Mouse (Mus musculus): ENCODE results near the gene Defb21. TPM values are rescaled to one million over a fixed set of nuclear protein-coding genes. Genes with fewer than 3 reads are reported as not detected.

Defb21 gene
- polyA plus RNA-seq, 1 experiment: not detected

- no peak overlapping the region for H3K27ac ChIP-seq (ENCODE audit: insufficient read depth, low read length)
- no peaks in the 10 kb centered on the region for H3K9me3 ChIP-seq (replicated peaks; ENCODE audit: control insufficient read depth, insufficient read depth, low read length, poor library complexity, severe bottlenecking)
- TF ChIP-seq POLR2A (IDR thresholded peaks at IDR 0.05; ENCODE audit: insufficient read depth, low read length) (no peak), CTCF (IDR thresholded peaks at IDR 0.05; ENCODE audit: low read depth, low read length) (no peak), EP300 (IDR thresholded peaks at IDR 0.05; ENCODE audit: insufficient read depth, low read depth, low read length) (no peak)
- no peaks in the 10 kb centered on the region for H3K4me1 ChIP-seq (ENCODE audit: control insufficient read depth, insufficient read depth, low read length)
- H3K27me3 ChIP-seq (ENCODE audit: control insufficient read depth, insufficient read depth, low read length, poor library complexity, severe bottlenecking): no peaks in the 10 kb centered on the region
- no peak overlapping the region for H3K9ac ChIP-seq (ENCODE audit: low read depth, poor library complexity, severe bottlenecking)
- H3K36me3 ChIP-seq (ENCODE audit: control insufficient read depth, insufficient read depth, low read length, poor library complexity, severe bottlenecking): no peaks in the 10 kb centered on the region
- H3K4me3 ChIP-seq (ENCODE audit: low read depth, low read length): no peak overlapping the region
Observed at GRCm38 (mm10) chr2:152548124-152548523, 24.4 kb upstream of the Defb21 start.

GRCm38 (mm10) chr2:152553774-152554423 lies 18.6 kb upstream of the Defb21 start:
- Histone ChIP-seq H3K36me3 (ENCODE audit: control insufficient read depth, insufficient read depth, low read length, poor library complexity, severe bottlenecking) (no peaks in the 10 kb centered on the region), H3K9ac (ENCODE audit: low read depth, poor library complexity, severe bottlenecking) (no peak overlapping the region), H3K4me1 (ENCODE audit: control insufficient read depth, insufficient read depth, low read length) (no peaks in the 10 kb centered on the region), H3K27ac (ENCODE audit: insufficient read depth, low read length) (no peak overlapping the region), H3K4me3 (ENCODE audit: low read depth, low read length) (no peak overlapping the region), H3K27me3 (ENCODE audit: control insufficient read depth, insufficient read depth, low read length, poor library complexity, severe bottlenecking) (0 out of 2 replicates have a peak, but pooled peaks cover 2% of the 10 kb centered on the region), H3K9me3 (replicated peaks; ENCODE audit: control insufficient read depth, insufficient read depth, low read length, poor library complexity, severe bottlenecking) (no peaks in the 10 kb centered on the region)
- TF ChIP-seq EP300 (IDR thresholded peaks at IDR 0.05; ENCODE audit: insufficient read depth, low read depth, low read length) (no peak), CTCF (IDR thresholded peaks at IDR 0.05; ENCODE audit: low read depth, low read length) (peak; percentile 63)

DNA sequence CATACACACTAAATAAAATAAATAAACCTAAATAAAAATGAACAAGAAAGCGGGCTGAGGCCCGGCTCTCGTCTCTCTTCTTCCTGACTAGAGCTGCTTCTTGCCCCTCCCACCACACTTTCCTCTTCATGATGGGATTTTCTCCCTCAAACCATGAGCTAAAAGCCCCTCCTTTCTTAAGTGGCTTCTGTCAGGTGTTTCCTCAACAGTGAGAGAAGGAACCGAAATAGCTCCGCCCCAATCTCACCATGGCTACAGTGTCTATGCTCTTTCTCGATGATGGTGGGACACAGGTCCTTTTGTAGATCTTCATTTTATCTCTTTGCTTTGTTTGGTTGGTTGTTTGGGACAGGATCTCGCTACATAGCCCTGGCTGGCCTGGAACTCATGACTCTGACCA lies 15.9 kb upstream of the Defb21 start:
- TF ChIP-seq POLR2A (IDR thresholded peaks at IDR 0.05; ENCODE audit: insufficient read depth, low read length) (no peak), CTCF (IDR thresholded peaks at IDR 0.05; ENCODE audit: low read depth, low read length) (no peak), EP300 (IDR thresholded peaks at IDR 0.05; ENCODE audit: insufficient read depth, low read depth, low read length) (no peak)
- 0 out of 2 replicates have a peak, but pooled peaks cover 2% of the 10 kb centered on the region for H3K27me3 ChIP-seq (ENCODE audit: control insufficient read depth, insufficient read depth, low read length, poor library complexity, severe bottlenecking)
- no peaks in the 10 kb centered on the region for H3K4me1 ChIP-seq (ENCODE audit: control insufficient read depth, insufficient read depth, low read length)
- no peak overlapping the region for H3K27ac ChIP-seq (ENCODE audit: insufficient read depth, low read length)
- H3K36me3 ChIP-seq (ENCODE audit: control insufficient read depth, insufficient read depth, low read length, poor library complexity, severe bottlenecking): no peaks in the 10 kb centered on the region
- H3K9me3 ChIP-seq (replicated peaks; ENCODE audit: control insufficient read depth, insufficient read depth, low read length, poor library complexity, severe bottlenecking): no peaks in the 10 kb centered on the region
- H3K4me3 ChIP-seq (ENCODE audit: low read depth, low read length): no peak overlapping the region
- no peak overlapping the region for H3K9ac ChIP-seq (ENCODE audit: low read depth, poor library complexity, severe bottlenecking)

- no peak within 1 kb of the TSS for H3K4me3 ChIP-seq (ENCODE audit: low read depth, low read length)
- H3K9ac ChIP-seq (ENCODE audit: low read depth, poor library complexity, severe bottlenecking): no peak within 1 kb of the TSS
- H3K36me3 ChIP-seq (ENCODE audit: control insufficient read depth, insufficient read depth, low read length, poor library complexity, severe bottlenecking): no peaks in the 10 kb centered on the region
- no peaks in the 10 kb centered on the region for H3K9me3 ChIP-seq (replicated peaks; ENCODE audit: control insufficient read depth, insufficient read depth, low read length, poor library complexity, severe bottlenecking)
- H3K4me1 ChIP-seq (ENCODE audit: control insufficient read depth, insufficient read depth, low read length): no peaks in the 10 kb centered on the region
- TF ChIP-seq EP300 (IDR thresholded peaks at IDR 0.05; ENCODE audit: insufficient read depth, low read depth, low read length) (no peak), CTCF (IDR thresholded peaks at IDR 0.05; ENCODE audit: low read depth, low read length) (no peak), POLR2A (IDR thresholded peaks at IDR 0.05; ENCODE audit: insufficient read depth, low read length) (no peak)
- H3K27ac ChIP-seq (ENCODE audit: insufficient read depth, low read length): no peak within 1 kb of the TSS
- H3K27me3 ChIP-seq (ENCODE audit: control insufficient read depth, insufficient read depth, low read length, poor library complexity, severe bottlenecking): no peaks in the 10 kb centered on the region
Observed at GRCm38 (mm10) chr2:152569038-152569437, 3.5 kb upstream of the Defb21 start, which contains the start of gene Gm17416. Gene Gm17416, plus strand, starts transcription at chr2:152569338.

DNA sequence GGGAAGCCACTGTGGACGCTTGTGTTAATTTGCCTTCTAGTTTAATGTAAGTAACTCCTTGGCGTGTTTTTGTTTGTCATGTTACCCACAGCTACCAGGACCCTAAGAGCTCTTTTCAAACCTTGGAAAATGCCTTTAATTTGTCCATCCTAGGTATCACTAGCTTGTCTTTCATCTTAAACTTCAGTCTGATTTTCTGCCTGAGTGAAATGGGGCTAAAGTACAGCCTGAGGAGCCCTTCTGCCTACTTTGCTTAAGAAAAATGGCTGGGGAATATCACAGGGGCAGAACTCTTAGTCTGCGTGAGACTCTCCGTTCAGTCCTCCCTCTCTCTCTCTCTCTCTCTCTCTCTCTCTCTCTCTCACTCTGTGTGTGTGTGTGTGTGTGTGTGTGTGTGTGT lies 2.7 kb upstream of the Defb21 start:
- Histone ChIP-seq H3K4me3 (ENCODE audit: low read depth, low read length) (no peak overlapping the region), H3K9ac (ENCODE audit: low read depth, poor library complexity, severe bottlenecking) (no peak overlapping the region), H3K27me3 (ENCODE audit: control insufficient read depth, insufficient read depth, low read length, poor library complexity, severe bottlenecking) (no peaks in the 10 kb centered on the region), H3K9me3 (replicated peaks; ENCODE audit: control insufficient read depth, insufficient read depth, low read length, poor library complexity, severe bottlenecking) (no peaks in the 10 kb centered on the region), H3K27ac (ENCODE audit: insufficient read depth, low read length) (no peak overlapping the region), H3K36me3 (ENCODE audit: control insufficient read depth, insufficient read depth, low read length, poor library complexity, severe bottlenecking) (no peaks in the 10 kb centered on the region), H3K4me1 (ENCODE audit: control insufficient read depth, insufficient read depth, low read length) (no peaks in the 10 kb centered on the region)
- TF ChIP-seq EP300 (IDR thresholded peaks at IDR 0.05; ENCODE audit: insufficient read depth, low read depth, low read length): no peak
- TF ChIP-seq CTCF (IDR thresholded peaks at IDR 0.05; ENCODE audit: low read depth, low read length): no peak
- no peak for TF ChIP-seq POLR2A (IDR thresholded peaks at IDR 0.05; ENCODE audit: insufficient read depth, low read length)

GRCm38 (mm10) chr2:152570313-152570712 lies 2.2 kb upstream of the Defb21 start:
- Histone ChIP-seq H3K36me3 (ENCODE audit: control insufficient read depth, insufficient read depth, low read length, poor library complexity, severe bottlenecking) (no peaks in the 10 kb centered on the region), H3K4me1 (ENCODE audit: control insufficient read depth, insufficient read depth, low read length) (no peaks in the 10 kb centered on the region), H3K9me3 (replicated peaks; ENCODE audit: control insufficient read depth, insufficient read depth, low read length, poor library complexity, severe bottlenecking) (no peaks in the 10 kb centered on the region), H3K9ac (ENCODE audit: low read depth, poor library complexity, severe bottlenecking) (no peak overlapping the region), H3K27me3 (ENCODE audit: control insufficient read depth, insufficient read depth, low read length, poor library complexity, severe bottlenecking) (no peaks in the 10 kb centered on the region), H3K27ac (ENCODE audit: insufficient read depth, low read length) (no peak overlapping the region), H3K4me3 (ENCODE audit: low read depth, low read length) (no peak overlapping the region)
- TF ChIP-seq EP300 (IDR thresholded peaks at IDR 0.05; ENCODE audit: insufficient read depth, low read depth, low read length): no peak
- TF ChIP-seq POLR2A (IDR thresholded peaks at IDR 0.05; ENCODE audit: insufficient read depth, low read length): no peak
- TF ChIP-seq CTCF (IDR thresholded peaks at IDR 0.05; ENCODE audit: low read depth, low read length): no peak

All from ES-Bruce4 (cell line).